Mouse (Mus musculus) spleen, postnatal 14 days (tissue): ENCODE results near the gene Ralgps1.

ENCODE experiments used
- DNase-seq, 2 experiments: peaks; one replicate each; pipeline ENCODE4 v3.0.0; 2021 to 2022; ENCODE audit warnings: low spot score in 2 of 2

Gene Ralgps1

DNA sequence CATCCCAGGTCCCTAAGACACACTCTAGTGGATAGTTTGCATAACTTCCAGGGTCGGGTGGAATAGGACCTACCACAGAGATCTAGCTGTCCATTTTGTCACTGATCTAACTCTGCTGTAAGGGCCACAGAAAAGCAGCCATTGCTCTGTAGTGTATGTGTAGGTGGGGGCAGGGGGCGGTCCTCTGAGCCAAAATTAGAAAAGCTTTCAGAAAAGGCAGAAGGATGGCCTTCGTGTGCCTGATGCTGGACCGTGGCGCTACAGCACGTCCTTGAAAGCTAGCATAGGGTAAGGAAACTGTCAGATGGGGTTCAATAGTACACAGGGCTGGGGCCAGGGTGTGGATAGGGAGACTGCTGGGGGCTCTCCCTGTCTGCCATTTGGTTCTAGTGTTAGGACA lies 126.4 kb downstream of the Ralgps1 start:
- DNase-seq, result no peak

DNA sequence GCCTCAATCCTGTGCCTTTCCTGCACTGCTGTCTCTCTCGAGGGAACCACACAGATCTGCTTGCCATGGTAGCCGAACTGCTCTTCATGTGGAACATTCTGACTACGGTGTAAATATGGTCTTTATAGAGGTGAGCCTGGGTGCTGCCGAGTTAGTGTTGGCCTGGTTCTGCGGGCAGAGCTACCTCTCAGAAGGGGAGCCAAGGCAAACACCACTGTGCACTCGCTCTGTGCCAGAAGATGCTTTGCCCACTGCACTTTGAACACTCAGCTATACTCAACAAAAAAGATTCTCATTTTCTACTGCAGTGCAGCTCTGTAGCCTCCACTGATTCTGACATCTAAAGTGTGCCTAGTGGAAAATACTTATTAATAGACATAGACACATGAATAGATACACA lies 133.7 kb downstream of the Ralgps1 start:
- no peak for DNase-seq

DNA sequence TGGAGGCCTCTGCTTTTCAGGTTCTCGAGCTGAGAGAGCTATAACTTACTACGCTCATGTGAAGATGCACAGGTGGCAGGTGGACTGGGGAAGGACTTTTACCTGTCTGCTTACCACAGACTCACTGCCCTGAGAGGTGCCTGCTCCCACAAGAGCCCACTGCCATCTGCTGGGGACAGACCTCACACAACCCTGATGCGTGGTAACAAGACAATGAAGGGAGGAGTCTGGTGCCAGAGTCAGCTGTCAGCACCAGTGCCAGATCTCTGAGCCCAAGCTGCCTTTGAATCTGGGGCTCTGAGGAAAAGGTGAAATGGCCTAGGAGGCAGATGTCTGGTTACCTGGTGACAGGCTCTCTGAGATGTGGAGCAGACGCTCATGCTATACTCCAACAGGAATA lies 136.4 kb downstream of the Ralgps1 start:
- no peak for DNase-seq

DNA sequence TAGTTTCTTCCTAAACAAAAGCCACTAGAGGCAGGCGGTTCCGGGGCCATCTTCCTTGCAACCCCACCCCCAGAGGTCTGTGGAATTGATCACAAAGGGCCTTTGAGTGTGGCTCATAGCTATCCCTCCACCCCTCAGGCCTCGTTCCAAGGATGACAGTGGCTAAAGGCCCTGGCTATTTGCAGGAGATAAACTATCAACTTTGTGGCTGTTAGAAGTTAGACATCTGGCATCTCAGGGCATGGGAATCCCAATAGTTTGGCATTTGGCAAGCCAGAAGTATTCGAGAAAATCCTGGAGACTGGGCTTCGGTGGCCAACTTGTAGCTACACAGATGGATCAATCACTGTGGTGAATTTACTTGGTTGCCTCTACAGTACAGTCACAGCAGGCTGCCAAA lies 137.4 kb downstream of the Ralgps1 start:
- DNase-seq, result no peak

DNA sequence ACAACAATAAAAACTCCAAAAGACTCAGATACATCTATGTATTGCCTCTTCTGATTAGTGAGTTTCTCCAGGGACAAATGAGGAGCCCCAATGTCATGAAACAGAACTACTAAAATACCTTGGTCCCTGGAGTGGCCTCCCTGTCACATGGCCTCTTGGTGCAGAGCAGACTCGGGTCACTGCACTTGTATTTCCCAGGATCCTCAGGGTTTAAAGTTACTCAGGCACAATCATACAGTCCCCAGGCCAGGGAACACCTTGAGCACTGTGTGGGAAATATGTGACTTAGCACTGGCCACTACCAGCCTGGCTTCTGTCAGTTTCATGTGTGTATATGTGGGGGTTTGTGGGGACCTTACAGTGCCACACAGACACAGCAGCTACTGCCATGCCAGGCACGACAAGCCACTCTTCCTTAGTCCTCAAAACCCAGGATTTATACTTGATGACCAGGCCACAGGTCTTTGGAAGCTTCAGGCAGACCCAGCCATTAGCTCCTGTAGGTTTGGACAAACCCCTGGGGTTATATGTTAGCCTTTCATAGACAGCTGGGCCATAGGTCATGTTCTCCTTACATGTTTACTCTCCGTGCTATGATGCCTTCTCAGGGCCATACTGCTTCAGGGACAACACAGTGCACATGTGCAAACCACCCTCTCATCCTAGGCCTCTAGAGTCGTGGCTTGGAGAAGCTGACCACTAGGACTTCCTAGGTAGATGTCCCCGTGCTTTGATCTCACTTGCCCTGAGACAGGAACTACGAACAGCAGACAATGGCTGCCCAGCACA lies 138.3 kb downstream of the Ralgps1 start:
- DNase-seq, result no peak

DNA sequence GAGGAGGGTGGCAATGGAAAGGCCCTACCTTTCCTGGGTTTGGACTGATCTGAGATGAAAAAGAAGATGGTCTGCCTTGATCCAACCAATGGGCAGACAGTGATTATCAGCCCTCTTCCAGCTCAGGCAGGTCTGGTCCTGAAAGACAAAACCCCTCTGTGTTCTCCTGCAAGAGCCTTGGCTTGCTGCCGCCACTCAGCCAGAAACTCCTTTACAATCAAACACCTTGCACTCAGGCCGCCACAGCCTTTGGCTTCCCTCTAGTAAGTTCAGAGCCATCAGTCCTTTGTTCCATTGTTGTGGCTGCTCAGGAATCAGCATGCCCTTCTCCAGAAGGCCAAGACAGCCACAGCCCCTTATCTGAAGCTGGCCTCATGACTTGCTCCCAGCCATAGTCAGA lies 139.5 kb downstream of the Ralgps1 start:
- no peak for DNase-seq

DNA sequence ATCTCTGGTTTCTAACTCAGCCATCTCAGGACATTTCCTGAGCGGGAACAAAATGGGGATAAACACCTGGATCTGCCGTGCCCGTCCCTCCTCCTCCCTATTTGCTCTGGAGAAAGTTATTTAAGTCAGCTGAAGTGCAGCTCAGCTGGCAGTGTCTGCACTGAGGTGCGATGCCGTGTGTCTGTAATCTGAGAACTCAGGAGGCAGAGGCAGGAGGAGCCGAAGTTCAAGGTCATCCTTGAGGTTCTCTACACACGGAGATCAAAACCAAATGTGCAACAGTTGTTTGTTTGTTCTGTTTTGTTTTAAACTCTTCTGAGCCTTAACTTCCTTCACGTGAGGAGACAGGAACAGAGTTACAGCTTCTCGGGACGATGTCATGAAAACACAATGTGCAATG lies 140.6 kb downstream of the Ralgps1 start:
- DNase-seq, result no peak

DNA sequence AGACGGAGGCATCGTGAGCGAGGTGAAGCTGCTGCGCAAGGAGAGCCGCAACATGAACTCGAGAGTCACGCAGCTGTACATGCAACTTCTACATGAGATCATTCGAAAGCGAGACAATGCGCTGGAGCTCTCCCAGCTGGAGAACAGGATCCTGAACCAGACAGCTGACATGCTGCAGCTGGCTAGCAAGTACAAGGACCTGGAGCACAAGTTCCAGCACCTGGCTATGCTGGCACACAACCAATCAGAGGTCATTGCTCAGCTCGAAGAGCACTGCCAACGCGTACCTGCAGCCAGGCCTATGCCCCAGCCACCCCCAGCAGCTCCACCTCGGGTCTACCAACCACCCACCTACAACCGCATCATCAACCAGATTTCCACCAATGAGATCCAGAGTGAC lies 142.7 kb downstream of the Ralgps1 start:
- DNase-seq, result no peak

DNA sequence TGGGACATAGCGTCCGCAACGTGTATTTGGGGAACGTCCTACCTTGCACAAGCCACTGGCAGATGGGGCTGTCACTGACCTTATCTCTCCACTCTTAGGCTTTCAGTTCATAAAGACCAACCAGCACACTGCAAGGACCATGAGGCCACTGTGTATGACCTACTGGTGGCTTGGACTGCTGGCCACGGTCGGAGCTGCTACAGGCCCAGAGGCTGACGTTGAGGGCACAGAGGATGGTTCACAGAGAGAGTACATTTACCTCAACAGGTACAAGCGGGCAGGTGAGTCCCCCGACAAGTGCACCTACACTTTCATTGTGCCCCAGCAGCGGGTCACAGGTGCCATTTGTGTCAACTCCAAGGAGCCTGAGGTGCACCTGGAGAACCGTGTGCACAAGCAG lies 143.2 kb downstream of the Ralgps1 start:
- DNase-seq, result no peak

DNA sequence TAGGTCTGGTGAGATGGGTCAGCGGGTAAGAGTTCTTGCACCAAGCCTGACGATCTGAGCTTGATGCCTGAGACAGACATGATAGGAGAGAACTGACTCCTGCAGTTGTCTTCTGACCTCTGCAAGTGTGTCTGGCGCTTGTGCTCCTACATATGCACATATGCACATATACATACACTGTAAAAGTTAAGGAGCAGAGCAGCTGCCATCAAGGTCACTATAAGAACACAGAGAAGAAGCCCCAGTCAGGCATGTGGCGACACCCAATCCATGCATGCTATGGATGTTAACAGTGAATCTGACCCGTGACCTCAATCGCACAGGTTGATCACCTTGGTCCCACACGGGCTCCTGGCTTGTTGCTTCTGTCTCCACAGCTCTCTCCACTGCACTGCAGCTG lies 145.4 kb downstream of the Ralgps1 start:
- DNase-seq, result no peak

DNA sequence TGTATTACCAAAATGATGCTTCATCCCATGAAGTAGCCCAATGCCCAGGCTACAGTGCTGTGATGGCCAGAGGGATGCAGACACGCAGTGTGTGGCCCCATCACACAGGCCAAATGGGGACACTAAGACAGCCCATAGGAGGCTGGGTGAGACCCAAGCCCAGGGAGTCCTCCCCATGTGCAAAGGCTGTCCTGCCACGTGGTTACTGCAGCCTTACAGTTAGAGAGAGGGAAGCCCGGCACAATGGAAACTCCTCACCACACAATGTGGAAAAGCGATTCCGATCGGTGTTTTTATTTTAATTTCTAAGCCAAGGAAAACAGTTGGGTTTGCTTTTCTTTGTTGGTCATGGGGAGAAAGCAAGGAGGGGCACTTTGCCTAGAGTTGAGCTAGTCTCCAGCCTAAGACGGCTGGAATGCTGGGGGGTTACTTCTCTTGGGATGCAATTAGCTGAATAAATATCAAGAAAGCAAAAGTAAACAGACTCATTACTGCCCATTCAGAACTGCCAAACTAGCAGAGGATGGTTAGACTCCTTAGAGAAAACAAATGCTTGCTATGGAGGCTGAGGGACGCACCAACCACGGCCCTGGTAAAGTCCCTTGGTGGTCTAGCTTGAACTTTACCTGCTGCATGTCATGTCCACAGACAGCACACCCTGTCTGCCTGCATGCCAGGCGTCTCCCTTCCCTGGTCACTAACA lies 147.5 kb downstream of the Ralgps1 start:
- DNase-seq, result no peak

DNA sequence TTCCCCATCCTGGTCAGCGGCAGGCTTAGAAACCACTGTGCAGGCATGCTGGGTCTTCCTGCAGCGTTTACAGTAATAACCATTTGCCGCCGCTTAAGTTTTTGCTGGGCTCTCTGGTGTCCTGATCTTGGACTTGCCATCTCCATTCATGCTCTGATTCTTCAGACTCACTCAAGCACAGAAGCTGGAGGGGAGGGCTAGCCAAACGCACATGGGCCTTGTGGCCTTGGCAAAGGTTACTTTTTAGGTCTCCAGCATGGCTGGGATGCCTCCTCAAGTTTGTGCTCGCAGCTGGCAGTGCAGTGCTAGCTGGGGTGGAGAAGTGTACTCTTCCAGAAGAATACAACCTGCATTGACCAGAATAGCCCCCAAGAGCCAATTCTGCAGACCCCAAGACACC lies 148.8 kb downstream of the Ralgps1 start:
- no peak for DNase-seq

DNA sequence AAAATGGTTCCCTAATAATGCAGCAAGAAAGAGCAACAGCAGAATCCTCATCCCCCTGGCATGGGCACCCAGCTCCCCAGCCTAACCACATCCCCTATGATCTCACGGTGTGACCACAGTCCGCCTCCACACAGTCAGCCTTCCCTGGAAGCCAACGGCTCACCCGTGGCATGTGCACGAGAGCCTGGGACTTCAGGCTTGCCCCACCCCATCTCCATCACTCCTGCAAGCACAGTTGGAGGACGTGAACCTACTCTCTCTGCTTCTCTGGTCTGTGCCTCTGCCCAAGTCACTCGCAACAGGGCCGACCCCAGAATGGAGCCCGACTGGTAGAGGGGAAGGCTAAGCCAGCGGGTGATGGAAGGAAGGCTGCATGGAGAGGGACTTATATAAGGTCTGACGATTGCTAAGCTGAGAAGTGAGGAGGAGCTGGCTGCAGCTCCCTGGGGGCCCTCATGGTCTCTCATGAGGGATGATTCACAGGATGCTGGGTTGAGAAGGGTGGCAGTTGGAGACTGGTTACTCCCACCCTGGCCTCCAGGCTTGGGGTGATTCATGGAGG lies 149.9 kb downstream of the Ralgps1 start:
- DNase-seq, result no peak

DNA sequence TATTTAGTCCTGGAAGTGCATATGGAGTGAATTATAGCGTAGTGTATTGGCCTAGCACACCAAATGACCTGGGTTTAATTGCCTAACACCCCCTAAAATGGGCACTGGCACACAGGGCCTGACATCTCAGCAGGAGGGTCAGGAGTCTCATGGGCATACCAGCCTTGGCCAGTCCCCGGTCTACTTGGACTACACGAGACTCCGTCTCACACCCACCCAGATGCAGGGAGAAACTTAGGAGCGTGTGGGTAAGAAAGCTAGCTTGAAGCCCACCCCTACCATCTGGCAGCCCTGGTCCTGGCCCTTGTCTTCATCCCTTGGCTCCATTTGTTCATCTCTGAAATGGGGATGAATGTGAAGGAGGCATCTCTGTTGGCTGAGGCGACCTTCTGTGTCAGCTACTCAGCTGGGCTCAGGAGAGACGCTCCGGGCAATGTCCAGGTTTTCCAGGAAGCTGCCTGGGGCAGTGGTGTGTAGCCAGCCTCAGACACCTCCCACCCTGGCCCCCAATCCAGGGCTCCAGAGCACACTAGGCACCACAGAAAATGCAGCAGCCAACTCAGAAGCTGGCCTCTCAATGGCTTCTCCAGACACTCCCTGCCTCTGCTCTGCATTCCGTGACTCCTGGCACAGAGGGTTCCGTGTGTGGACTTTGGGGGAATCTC lies 150.5 kb downstream of the Ralgps1 start:
- DNase-seq, result no peak

DNA sequence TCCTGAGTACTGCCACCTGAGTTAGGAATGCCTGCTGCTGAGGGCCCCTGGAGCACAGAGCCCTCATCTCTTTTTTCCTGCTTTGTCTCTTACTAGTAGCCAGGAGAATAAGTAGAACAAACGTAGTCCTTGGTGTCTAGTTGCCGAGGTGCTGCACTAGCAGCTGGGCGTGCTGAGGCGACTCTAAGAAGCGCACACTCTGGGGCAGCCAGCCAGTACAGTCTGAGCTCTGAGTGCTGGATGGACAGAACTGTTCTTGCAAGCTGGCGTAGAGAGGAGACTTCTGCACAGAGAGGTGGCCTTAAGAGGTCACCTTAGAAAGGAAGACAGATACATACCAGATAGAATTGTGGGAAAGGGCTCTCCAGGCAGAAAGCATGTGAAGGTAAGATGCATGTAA lies 151.0 kb downstream of the Ralgps1 start:
- DNase-seq, result no peak

DNA sequence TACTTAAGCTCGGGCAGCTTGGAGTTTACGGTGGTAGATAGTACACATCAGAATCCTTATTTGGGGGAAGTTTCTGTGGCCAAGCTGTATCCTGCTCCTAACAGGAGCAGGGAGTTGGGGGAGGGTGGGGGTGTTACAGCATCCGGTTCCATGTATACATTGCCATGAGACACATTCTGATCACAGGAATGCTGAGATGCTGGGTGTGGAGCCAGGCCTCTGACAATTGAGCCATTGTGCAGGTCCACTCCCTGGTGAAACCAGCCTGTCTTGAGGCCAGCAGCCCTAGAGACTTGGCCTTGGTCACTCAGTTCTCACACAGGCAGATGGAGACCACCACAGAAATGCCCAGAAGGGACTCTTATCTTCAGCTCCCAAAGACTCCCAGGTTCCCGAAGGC lies 151.6 kb downstream of the Ralgps1 start:
- no peak for DNase-seq

DNA sequence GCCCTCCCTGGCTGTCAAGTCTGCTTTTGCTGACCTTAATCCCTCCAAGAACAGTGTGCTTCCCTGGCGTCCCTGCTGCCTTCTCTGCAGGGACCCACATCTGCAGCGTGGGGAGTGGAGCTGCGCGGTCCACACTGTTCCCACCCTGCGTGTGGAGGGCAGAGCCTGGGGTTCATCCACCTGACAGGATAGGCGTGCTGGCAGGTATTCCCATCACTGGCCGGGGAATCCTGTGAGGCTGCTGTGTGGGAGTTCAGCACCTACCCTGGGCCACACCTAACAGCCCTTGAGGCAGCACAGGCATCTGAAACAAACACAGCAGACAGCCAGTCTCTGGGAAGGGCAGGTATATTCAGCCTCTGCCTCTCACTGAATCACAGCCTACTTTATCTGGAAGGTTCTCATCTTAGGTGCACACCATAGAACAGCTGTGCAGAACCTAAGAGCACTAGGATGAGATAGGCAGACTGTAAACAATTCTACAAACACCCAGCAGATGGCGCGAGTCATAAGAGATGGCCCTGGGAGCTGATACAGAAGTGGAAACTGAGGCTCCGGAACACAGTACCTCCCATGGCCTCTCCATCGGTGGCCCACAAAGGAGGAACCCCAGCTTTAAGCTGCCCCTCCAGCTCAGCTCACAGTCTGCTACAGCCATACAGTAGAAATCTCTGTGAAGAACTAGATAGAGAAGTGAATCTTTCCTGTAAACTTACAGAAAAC lies 152.2 kb downstream of the Ralgps1 start:
- no peak for DNase-seq

DNA sequence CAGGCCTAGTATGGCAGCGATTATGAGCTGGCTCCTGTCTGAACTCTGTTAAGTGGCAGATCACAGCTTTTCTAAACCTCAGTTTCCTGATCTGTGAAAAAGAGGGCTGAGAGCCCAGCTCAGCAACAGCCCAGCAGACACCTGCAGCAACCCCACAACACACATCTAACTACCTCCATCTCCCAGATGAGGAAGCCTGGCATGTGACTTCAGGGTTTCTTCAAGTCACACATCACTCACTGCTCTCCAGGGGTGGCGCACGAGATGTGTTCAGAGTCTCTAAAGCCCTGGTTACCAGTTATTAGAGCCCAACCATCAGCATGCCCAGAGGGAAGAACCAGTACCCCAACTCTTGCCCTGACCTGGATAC lies 153.9 kb downstream of the Ralgps1 start:
- no peak for DNase-seq

DNA sequence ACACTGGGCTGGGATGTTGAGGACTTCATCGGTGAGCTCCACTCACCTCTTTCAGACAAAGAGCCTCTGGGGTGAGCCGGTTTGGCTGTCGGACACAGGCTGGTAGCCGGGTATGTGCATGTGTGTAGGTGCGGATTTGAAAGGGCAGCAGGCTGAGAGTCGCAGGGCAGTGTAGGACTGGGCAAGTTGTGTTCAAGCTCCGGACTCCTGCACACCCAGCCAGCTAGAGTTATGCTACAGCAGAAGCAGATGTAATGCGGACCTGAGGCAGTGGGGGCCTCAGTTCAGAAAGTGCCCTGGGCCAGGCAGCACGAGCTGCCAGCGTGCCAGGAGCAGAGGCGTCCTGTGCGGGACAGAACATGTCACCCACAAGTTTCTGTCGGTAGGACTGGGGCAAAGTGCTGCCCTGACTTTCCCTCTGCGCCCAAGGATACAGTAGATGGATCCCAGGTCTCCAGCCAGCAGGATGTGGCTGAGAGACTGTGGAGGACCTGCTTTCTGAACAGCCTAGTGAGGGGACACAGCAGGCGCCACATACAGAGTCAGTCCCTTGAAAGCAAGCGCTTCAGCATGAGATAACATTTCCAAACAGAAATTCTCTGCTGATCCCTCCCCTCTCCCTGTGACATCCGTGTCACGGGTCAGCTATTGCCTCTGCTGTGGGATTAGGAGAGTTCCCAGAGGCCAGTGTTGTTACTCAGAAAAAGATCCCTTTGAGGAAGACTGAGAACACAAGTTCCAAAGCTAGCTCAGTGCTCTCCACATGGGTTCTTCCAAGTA lies 154.5 kb downstream of the Ralgps1 start:
- DNase-seq, result no peak

DNA sequence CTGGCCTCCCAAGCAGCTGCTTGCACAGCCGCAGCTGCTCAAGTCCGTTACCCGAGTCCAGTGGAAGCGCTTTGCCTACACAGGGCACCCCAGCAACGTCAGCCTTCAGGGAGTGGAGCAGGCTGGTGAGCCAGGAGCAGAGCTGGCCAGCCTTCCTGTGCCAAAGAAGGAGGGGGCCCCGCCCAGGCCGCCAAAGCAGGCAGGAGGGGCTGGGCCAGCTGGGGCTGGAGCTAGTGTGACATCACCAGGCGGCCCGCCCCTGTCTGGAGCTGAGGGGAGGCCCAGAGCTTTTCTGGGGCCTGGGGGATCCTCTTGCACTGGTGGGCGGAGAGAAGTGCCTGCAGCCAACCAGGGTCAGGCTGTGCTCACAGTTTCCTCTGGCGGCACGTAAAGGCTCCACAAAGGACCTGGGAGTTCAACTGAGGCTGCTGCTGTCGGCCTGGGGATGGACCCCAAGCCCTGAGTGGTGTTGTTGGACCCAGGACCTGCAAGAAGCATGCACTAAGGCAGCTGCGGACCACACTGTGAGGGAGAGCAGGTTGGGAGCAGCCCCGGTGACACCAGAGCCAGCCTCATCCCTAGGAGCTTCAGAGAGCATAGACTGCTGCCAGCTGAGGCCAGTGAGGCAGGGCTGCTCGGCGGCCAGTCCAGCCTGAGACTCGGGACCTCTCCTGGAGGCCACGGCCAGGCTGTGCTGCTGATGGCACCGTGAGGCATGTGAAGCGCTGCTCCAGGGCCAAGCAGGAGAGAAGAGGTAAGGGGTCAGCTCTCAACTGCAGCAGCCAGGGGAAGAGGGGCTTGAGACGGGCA lies 155.4 kb downstream of the Ralgps1 start, which contains the start of gene Angptl2:
TSS of gene Angptl2 (plus strand) at position 370 of the 810 bp plus-strand sequence.
- DNase-seq, result peak; percentile 11 to 29
